Mouse (Mus musculus) layer of hippocampus, adult 8-10 months (tissue): ENCODE results near the gene Arl6ip4. TPM values are rescaled to one million over a fixed set of nuclear protein-coding genes. Genes with fewer than 3 reads are reported as not detected.
A peak's percentile ranks its signal among the peaks of the same experiment; 100 is the strongest.

Experiments used
- DNase-seq, 2 experiments: peaks; one replicate each; pipeline ENCODE4 v3.0.0; 2022; ENCODE audit warnings: low spot score in 2 of 2
- total RNA-seq, 4 experiments: library from RNA; stranded (reverse); gene quantifications; 2 replicates each; pipeline ENCODE4 v1.2.4; 2022

The Arl6ip4 gene
- total RNA-seq, 4 experiments from 2014 or later, result 46.3 to 64.6 (median 50.4) TPM

DNA sequence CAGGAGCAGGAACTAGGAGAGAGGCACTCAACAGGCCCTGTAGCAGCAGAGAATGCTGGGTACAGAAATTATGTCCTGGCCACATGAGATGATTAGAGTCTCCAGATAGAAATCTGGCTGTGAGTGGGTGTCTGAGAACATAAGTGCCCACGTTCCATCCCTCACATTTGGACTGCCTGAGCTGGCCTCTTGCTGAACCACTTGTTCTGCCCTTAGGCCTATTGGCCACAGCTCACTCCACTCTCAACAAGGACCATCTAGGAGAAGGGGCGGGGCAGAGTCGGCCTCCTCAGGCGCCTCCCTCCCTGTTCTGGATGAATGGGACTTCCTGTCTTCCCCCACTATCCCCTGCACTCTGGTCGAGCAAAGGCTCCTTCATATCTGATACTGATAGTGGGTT, 33.1 kb downstream of the Arl6ip4 start:
- DNase-seq, result no peak

GRCm38 (mm10) chr5:124150895-124151294, 35.0 kb downstream of the Arl6ip4 start:
- no peak for DNase-seq

- DNase-seq, result no peak
These were observed 36.8 kb downstream of the Arl6ip4 start for GRCm38 (mm10) chr5:124152734-124153133.

DNA sequence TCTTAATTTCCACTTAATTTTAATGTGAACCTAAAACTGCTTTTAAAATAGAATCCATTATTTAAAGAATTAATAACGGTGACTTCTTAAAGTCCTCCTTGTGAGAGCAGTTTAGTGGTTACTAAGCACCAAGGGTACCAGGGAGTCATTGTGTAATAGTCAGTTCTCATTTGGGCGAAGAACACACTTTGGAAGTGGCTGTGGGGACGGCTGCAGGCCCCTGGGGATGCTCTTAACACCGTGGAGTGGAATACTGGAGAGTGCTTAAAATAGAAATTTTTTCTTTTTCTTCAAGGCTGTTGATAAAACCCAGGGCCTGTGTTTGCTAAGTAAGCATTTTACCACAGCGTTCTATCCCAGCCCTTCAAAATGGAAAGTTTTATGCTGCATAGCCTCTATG, 40.1 kb downstream of the Arl6ip4 start:
- DNase-seq, result no peak

DNA sequence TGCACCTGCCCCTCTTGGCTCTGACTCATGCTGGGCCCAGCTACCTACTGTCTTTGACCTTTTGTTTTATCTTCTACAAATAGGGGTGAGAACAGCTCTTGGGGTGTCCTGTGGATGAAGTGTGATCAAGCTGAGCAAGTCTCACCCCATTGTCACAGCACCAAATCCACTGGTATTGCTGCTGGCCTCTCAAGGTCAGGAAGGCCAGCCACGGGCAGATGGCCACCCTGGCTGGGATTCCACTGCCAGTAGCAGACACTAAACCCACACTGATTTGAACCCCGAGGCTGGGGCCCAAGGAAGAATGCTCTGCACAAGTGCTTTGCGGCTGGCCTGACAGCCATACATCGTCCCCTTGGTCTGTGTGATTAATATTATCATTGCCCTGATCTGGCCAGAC, 42.4 kb downstream of the Arl6ip4 start:
- DNase-seq, result no peak

DNA sequence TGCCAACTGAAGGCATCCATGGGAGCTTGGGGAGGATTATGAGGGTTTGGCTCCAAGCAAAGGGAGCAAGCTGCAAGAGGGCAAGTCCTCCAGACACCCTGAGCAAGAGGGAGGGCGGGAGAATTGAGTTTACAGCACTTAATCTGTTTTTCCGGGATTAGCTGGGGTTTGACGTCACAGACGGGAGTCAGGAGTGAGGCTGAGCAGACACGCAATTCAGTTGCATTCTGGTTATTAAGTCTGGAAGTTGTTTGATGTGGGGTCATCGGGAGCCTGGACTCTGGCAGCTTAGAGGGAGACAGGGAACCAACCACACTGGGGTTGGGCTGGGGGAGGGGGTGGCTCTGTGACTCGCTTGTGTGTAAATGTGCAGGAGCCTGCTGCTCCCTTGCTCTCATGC, 43.6 kb downstream of the Arl6ip4 start:
- DNase-seq, result no peak

- DNase-seq, result no peak
These were observed 45.9 kb downstream of the Arl6ip4 start for GRCm38 (mm10) chr5:124161831-124162230.

GRCm38 (mm10) chr5:124162577-124162976, 46.7 kb downstream of the Arl6ip4 start:
- DNase-seq, result peak in 1 of 2 experiments; percentile 69

GRCm38 (mm10) chr5:124163445-124163844, 47.6 kb downstream of the Arl6ip4 start:
- no peak for DNase-seq

- no peak for DNase-seq
These were observed 50.0 kb downstream of the Arl6ip4 start for GRCm38 (mm10) chr5:124165622-124166570.

- no peak for DNase-seq
These were observed 50.9 kb downstream of the Arl6ip4 start for GRCm38 (mm10) chr5:124166741-124167140.

- DNase-seq, result no peak
These were observed 51.7 kb downstream of the Arl6ip4 start for GRCm38 (mm10) chr5:124167621-124168020.

Other genes with a start within 250 kb of the Arl6ip4 start
- 1 to 10 TPM; 1.0 to 1.6 (median 1.2) TPM for gene Hcar1, start 236.1 kb upstream of the Arl6ip4 start, total RNA-seq
- 10 to 100 TPM; 59.4 to 66.0 (median 60.5) TPM for gene Denr, start 208.9 kb upstream of the Arl6ip4 start, total RNA-seq
- 1 to 10 TPM in 3 of 4 experiments, under 1 TPM in 1; 0.87 to 2.4 (median 1.9) TPM for gene Gm43518, start 188.7 kb upstream of the Arl6ip4 start, total RNA-seq
- gene Ccdc62, start 185.4 kb upstream of the Arl6ip4 start, total RNA-seq, result 1 to 10 TPM; 2.1 to 7.2 (median 5.2) TPM
- gene Hip1r, start 142.5 kb upstream of the Arl6ip4 start, total RNA-seq, result 10 to 100 TPM; 33.5 to 47.0 (median 44.6) TPM
- 10 to 100 TPM; 35.9 to 39.4 (median 36.6) TPM for gene Vps37b, start 83.8 kb upstream of the Arl6ip4 start, total RNA-seq
- 10 to 100 TPM; 29.4 to 33.0 (median 30.4) TPM for gene Abcb9, start 20.3 kb upstream of the Arl6ip4 start, total RNA-seq
- gene Ogfod2, start 3.8 kb upstream of the Arl6ip4 start, total RNA-seq, result 10 to 100 TPM; 34.9 to 41.6 (median 38.9) TPM
- gene Pitpnm2, start 133.7 kb downstream of the Arl6ip4 start, total RNA-seq, result 100 to 1,000 TPM; 260 to 337 (median 315) TPM
- 10 to 100 TPM; 17.5 to 26.2 (median 24.9) TPM for gene Mphosph9, start 211.9 kb downstream of the Arl6ip4 start, total RNA-seq
- gene 2810006K23Rik, start 212.0 kb downstream of the Arl6ip4 start, total RNA-seq, result 10 to 100 TPM; 12.3 to 17.1 (median 14.6) TPM
- gene Cdk2ap1, start 247.0 kb downstream of the Arl6ip4 start, total RNA-seq, result 100 to 1,000 TPM in 2 of 4 experiments, 10 to 100 TPM in 2; 92.2 to 111 (median 102) TPM